Mouse (Mus musculus) liver, embryonic 14.5 days (tissue): Measurements from ENCODE around the gene Fnbp1. TPM values are rescaled to one million over a fixed set of nuclear protein-coding genes. Genes with fewer than 3 reads are reported as not detected.

Experiments used
- ATAC-seq: fragments of 200-750 bp; cut with Nextera tagmentation; 2 replicates; pipeline ENCODE4 v1.8.0; 2017; ENCODE audit warnings: moderate number of reproducible peaks, mild to moderate bottlenecking, moderate library complexity; ENCODE audit not compliant: insufficient read depth
- DNase-seq, 3 experiments: peaks; one replicate each; pipeline ENCODE4 v3.0.0-alpha.2; 2012 to 2013; ENCODE audit warnings: low read depth in 3 of 3, low spot score in 3 of 3
- H3K27ac ChIP-seq: fragments of 300-500 bp; sonication (generic); 2 replicates; pipeline ENCODE4 v1.5.1; 2014; ENCODE audit warnings: moderate library complexity, mild to moderate bottlenecking, control low read depth, inconsistent platforms
- H3K27me3 ChIP-seq: fragments of 300-500 bp; sonication (generic); 2 replicates; pipeline ENCODE4 v1.6.1; 2014; ENCODE audit warnings: mild to moderate bottlenecking, low read length, moderate library complexity; ENCODE audit not compliant: control insufficient read depth, insufficient read depth
- H3K36me3 ChIP-seq: fragments of 300-500 bp; sonication (generic); replicated peaks from 2 replicates; pipeline ENCODE4 v1.6.1; 2014; ENCODE audit warnings: low read depth; ENCODE audit not compliant: control insufficient read depth, insufficient read depth
- H3K4me1 ChIP-seq, 2 experiments: fragments of 200-500 bp in 1 of 2; fragments of 300-500 bp in 1 of 2; sonication (generic) in 1 of 2; replicated peaks; 2 replicates each; pipeline ENCODE4 v1.6.1; 2012 to 2014; ENCODE audit warnings: antibody characterized with exemption in 1 of 2, inconsistent platforms in 1 of 2, low read length in 1 of 2; ENCODE audit not compliant: control insufficient read depth in 2 of 2, insufficient read depth in 2 of 2
- H3K4me2 ChIP-seq: fragments of 300-500 bp; sonication (generic); 2 replicates; pipeline ENCODE4 v1.6.1; 2014; ENCODE audit warnings: low read depth, mild to moderate bottlenecking, control low read depth, moderate library complexity
- H3K4me3 ChIP-seq, 2 experiments: fragments of 200-500 bp in 1 of 2; fragments of 300-500 bp in 1 of 2; sonication (generic) in 1 of 2; 2 replicates each; pipeline ENCODE4 v1.5.1; 2012 to 2014; ENCODE audit warnings: low read depth in 2 of 2, low read length in 2 of 2, mild to moderate bottlenecking in 2 of 2, control low read depth in 1 of 2, inconsistent platforms in 1 of 2, moderate library complexity in 1 of 2; ENCODE audit not compliant: insufficient read depth in 1 of 2
- H3K9ac ChIP-seq: fragments of 300-500 bp; sonication (generic); replicated peaks from 2 replicates; pipeline ENCODE4 v1.6.1; 2014; ENCODE audit warnings: mild to moderate bottlenecking, control low read depth, moderate library complexity
- H3K9me3 ChIP-seq: fragments of 300-500 bp; sonication (generic); 2 replicates; pipeline ENCODE4 v1.6.1; 2016; ENCODE audit warnings: low read length, mixed read lengths; ENCODE audit not compliant: control insufficient read depth
- CTCF ChIP-seq: IDR thresholded peaks from 2 replicates; pipeline ENCODE4 v1.5.1; 2016; ENCODE audit warnings: antibody characterized with exemption, low read depth, control low read depth
- EP300 ChIP-seq: IDR thresholded peaks from 2 replicates; pipeline ENCODE4 v1.6.1; 2016; ENCODE audit warnings: antibody characterized with exemption, low read depth
- WGBS: fragments of 180-500 bp; shearing (Covaris S2); extraction: QIAGEN DNeasy Blood & Tissue Kit; methylation state at CpG from one replicate; pipeline ENCODE4 v1.1.7; 2014; ENCODE audit not compliant: insufficient replicate concordance; 5-methylcytosine and 5-hydroxymethylcytosine counted together
- polyA plus RNA-seq, 2 experiments: library from polyadenylated mRNA; depleted of rRNA in 1 of 2; stranded (reverse) in 1 of 2; unstranded in 1 of 2; fragments of >200 nt; fragmentation: Nextera tagmentation in 1 of 2; extraction: Ambion mirVana in 1 of 2; gene quantifications; 2 replicates each; pipeline versions ENCODE4 v1.2.1 to v1.2.3; 2012 to 2014

Fnbp1 gene
- polyA plus RNA-seq, 2 experiments: 3.9 to 6.4 TPM

DNA sequence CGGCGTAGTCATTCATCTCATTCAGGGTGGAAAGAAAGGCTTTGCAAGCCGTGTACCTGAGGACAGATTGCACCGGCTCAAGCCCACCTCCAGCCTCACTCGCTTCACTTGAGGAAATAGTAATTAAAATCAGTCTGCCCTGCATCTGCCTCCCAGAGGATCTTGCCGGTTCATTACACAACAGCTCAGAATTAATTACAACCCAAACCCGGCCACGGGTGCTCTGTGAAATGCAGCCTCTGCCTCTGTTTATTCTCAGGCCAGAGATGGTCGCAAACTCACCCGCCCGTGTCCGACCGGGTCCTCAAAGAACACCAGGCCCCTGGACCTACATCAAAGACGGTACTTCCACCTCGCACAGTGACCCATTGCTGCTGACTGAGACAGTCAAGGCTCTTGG lies 45.7 kb downstream of the Fnbp1 start:
- TF ChIP-seq CTCF (no peak), EP300 (no peak)
- Histone ChIP-seq H3K36me3 (peaks cover 2% of the 10 kb centered on the region; the same call in 1 of the 2 replicates), H3K9me3 (no peaks in the 10 kb centered on the region)

DNA sequence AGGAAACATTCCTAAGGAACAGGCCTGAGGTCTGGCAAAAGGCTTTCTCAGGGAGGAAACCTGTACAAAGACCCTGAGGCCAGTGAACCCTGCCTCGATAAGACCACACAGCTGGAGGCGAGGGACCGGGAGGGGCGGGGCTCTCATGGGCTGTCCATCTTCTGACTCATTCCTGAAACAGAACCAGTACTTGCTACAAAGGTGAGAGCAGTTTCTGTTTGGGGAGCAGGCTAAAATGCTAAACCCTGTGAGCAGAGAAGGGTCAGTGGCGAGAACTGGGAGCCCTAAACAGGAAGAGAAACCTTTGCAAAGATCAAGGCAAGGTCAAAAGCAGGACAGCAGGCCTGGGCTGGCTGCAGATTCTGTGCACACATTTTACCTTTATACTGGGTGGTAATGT lies 47.2 kb downstream of the Fnbp1 start:
- H3K27ac ChIP-seq: no peak overlapping the region
- no peak for DNase-seq

More for the DNA sequence above, 45.7 kb downstream of the Fnbp1 start:
- peaks cover 0 to 2% of the 10 kb centered on the region in 2 experiments; a peak in 1 of 4 replicates for H3K4me1 ChIP-seq
- H3K4me2 ChIP-seq: no peak overlapping the region
- H3K27me3 ChIP-seq: no peaks in the 10 kb centered on the region
- ATAC-seq: no peak
- H3K27ac ChIP-seq: no peak overlapping the region
- H3K4me3 ChIP-seq: no peak overlapping the region
- H3K9ac ChIP-seq: no peak overlapping the region
- whole genome bisulfite sequencing: 84% methylated on average over 15 of the region's 15 CpGs
- no peak for DNase-seq

DNA sequence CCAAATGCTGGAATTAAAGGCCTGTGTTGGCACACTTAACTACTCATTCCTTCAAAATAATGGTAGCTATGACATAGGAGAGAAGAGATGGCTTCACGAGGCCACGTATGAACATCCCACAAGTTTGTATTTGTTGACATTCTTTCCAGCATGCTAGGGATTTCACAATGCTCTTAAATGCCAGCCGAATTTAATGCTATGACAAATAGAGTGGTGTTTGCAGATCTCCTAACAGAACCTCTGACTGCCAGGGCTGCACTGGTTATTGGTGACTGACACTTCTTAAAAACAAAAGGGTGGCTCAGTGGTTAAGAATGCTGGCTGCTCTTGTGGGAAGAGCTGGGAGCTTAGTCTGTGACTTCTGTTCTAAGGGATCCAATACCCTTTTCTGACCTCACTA lies 48.9 kb downstream of the Fnbp1 start:
- Histone ChIP-seq H3K4me3 (no peak overlapping the region), H3K36me3 (no peaks in the 10 kb centered on the region), H3K27ac (no peak overlapping the region), H3K27me3 (no peaks in the 10 kb centered on the region), H3K9ac (no peak overlapping the region), H3K4me1 (peaks cover 3 to 11% of the 10 kb centered on the region in 2 experiments; a peak in 3 of 4 replicates), H3K4me2 (no peak overlapping the region), H3K9me3 (no peaks in the 10 kb centered on the region)
- ATAC-seq (no peak), DNase-seq (no peak)
- WGBS: 69% methylated on average over 3 of the region's 3 CpGs
- TF ChIP-seq EP300 (no peak), CTCF (no peak)

More for the DNA sequence above, 47.2 kb downstream of the Fnbp1 start:
- Histone ChIP-seq H3K9me3 (no peaks in the 10 kb centered on the region), H3K4me1 (no peaks in the 10 kb centered on the region; a peak in 1 of 4 replicates), H3K4me3 (no peak overlapping the region), H3K9ac (no peak overlapping the region), H3K27me3 (no peaks in the 10 kb centered on the region), H3K4me2 (no peak overlapping the region), H3K36me3 (no peaks in the 10 kb centered on the region)
- WGBS: 43% methylated on average over 5 of the region's 5 CpGs
- TF ChIP-seq CTCF: no peak
- TF ChIP-seq EP300: no peak
- no peak for ATAC-seq

DNA sequence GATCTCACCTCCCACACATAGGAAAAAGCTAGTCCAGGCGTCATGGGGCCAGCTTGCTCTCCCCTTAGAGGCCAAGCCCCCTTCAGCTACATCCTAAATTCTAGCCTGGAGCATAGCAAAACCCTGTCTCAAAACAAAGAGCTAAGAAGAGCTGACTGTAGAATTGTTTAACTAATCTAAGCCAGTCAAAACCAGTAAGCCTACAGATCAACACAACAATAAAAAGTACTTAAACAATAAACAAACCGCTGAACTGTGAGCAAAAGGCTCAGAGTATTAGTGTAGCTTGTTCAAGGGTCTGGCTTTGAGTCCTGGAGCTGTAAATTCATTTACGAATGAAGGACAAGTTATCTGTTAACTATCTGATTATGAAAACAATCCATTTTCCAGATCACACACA lies 50.6 kb downstream of the Fnbp1 start:
- H3K4me1 ChIP-seq: peaks cover 3 to 24% of the 10 kb centered on the region in 2 experiments; a peak in 3 of 4 replicates
- H3K36me3 ChIP-seq: no peaks in the 10 kb centered on the region
- no peak overlapping the region for H3K9ac ChIP-seq
- H3K4me2 ChIP-seq: no peak overlapping the region
- WGBS: 60% methylated on average over 3 of the region's 3 CpGs
- H3K4me3 ChIP-seq: no peak overlapping the region
- H3K27ac ChIP-seq: no peak overlapping the region
- DNase-seq: no peak
- no peaks in the 10 kb centered on the region for H3K27me3 ChIP-seq
- no peak for ATAC-seq
- H3K9me3 ChIP-seq: no peaks in the 10 kb centered on the region
- TF ChIP-seq CTCF (no peak), EP300 (no peak)

DNA sequence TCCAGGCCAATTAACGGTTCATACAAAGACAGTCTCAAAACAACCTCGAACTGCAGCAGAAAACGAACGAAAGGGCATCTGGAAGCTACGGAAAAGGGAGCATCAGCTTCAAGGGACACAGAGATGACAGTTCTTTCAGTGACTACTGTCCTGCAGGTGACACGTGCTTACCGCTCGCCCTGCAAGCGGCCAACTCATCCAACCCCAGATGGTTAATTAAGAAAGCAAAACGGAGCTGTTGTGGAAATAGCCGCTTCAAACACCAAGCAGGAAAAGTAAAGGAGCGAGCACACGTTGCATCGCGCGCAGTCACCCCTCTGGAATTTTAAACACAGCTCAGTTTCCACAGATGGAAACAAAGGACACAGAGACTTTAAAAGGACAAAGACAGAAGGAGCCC lies 52.2 kb downstream of the Fnbp1 start:
- H3K4me1 ChIP-seq: peaks cover 3 to 24% of the 10 kb centered on the region in 2 experiments; a peak in 3 of 4 replicates
- TF ChIP-seq EP300: no peak
- no peak for TF ChIP-seq CTCF
- no peaks in the 10 kb centered on the region for H3K36me3 ChIP-seq
- WGBS: 76% methylated on average over 16 of the region's 16 CpGs
- H3K27me3 ChIP-seq: no peaks in the 10 kb centered on the region
- no peak for DNase-seq
- no peak overlapping the region for H3K4me3 ChIP-seq
- no peaks in the 10 kb centered on the region for H3K9me3 ChIP-seq
- H3K9ac ChIP-seq: no peak overlapping the region
- H3K4me2 ChIP-seq: no peak overlapping the region
- no peak overlapping the region for H3K27ac ChIP-seq
- ATAC-seq: no peak
